In genomic region chr4:152628111-152628510, GRCm38 (mm10) we compare ENCODE assay signal across 14 mouse cellular contexts.
DNase-seq lines count a peak whose midpoint lies in the region; ATAC-seq lines count a peak whose summit lies in the region.
"Had no signal": no experiment of that assay in that cellular context is flagged by ENCODE, and none has a peak within 500 bp of the region (broad histone marks: within the 10 kb centered on the region; RNA-seq: fewer than 3 reads in every experiment).

No protein-coding gene starts in this region.

- no peaks in the 10 kb centered on the region for H3K36me3 ChIP-seq in forebrain, embryonic 13.5 days (ENCODE audit: poor library complexity, severe bottlenecking)
- no peaks in the 10 kb centered on the region for H3K36me3 ChIP-seq in forebrain, embryonic 12.5 days (replicated peaks)
- H3K36me3 ChIP-seq: heart, embryonic 15.5 days; hindbrain, embryonic 10.5 days had no signal

- H3K4me3 ChIP-seq in forebrain, embryonic 13.5 days = no peak overlapping the region
- no peak overlapping the region for H3K4me3 ChIP-seq in forebrain, embryonic 12.5 days (replicated peaks)
- H3K4me3 ChIP-seq: gastrocnemius, adult 2 months; heart, embryonic 15.5 days; hindbrain, embryonic 10.5 days had no signal

- no peak for ATAC-seq in forebrain, embryonic 13.5 days
- no peak for ATAC-seq in forebrain, embryonic 12.5 days (ENCODE audit: low FRiP score)

- no peaks in the 10 kb centered on the region for H3K9me3 ChIP-seq in forebrain, embryonic 13.5 days (replicated peaks)
- no peaks in the 10 kb centered on the region for H3K9me3 ChIP-seq in forebrain, embryonic 12.5 days
- H3K9me3 ChIP-seq: heart, embryonic 15.5 days; hindbrain, embryonic 10.5 days had no signal

- peaks cover 33% of the 10 kb centered on the region for H3K4me1 ChIP-seq in forebrain, embryonic 13.5 days
- H3K4me1 ChIP-seq in forebrain, embryonic 12.5 days = peaks cover 31% of the 10 kb centered on the region

- no peak overlapping the region for H3K9ac ChIP-seq in forebrain, embryonic 13.5 days
- no peak overlapping the region for H3K9ac ChIP-seq in forebrain, embryonic 12.5 days
- H3K9ac ChIP-seq: heart, embryonic 15.5 days had no signal

- no peak overlapping the region for H3K4me2 ChIP-seq in forebrain, embryonic 13.5 days
- H3K4me2 ChIP-seq in forebrain, embryonic 12.5 days = no peak overlapping the region
- H3K4me2 ChIP-seq: heart, embryonic 15.5 days had no signal

- peak; percentile 27 to 38 for DNase-seq in right cerebral cortex, adult 2 months (ENCODE audit: low spot score in 2 of 2)
- DNase-seq in right cerebral cortex, adult 18-20 months = no peak
- DNase-seq in layer of hippocampus, adult 8-10 months (ENCODE audit: low spot score in 2 of 2) = peak; percentile 77 to 80
- DNase-seq in gastrocnemius, adult 18-20 months (ENCODE audit: low spot score) = no peak
- no peak for DNase-seq in adipocyte (ENCODE audit: low spot score)
- no peak for DNase-seq in right cerebral cortex, postnatal 25 days
- DNase-seq: cerebellum, adult 11-12 months; gastrocnemius, adult 2 months; heart, adult 18-20 months; lung, adult 2 months had no signal

- WGBS in forebrain, embryonic 13.5 days = 86% methylated on average over 4 of the region's 4 CpGs
- 89% methylated on average over 4 of the region's 4 CpGs for WGBS in forebrain, embryonic 12.5 days

- H3K27ac ChIP-seq in forebrain, embryonic 13.5 days = 0 out of 2 replicates have a peak overlapping the region, but pooled peaks have one; percentile 20
- H3K27ac ChIP-seq in forebrain, embryonic 12.5 days = no peak overlapping the region
- H3K27ac ChIP-seq: gastrocnemius, adult 2 months; heart, embryonic 15.5 days; hindbrain, embryonic 10.5 days had no signal

- no peaks in the 10 kb centered on the region; the same call in 1 of the 2 replicates for H3K27me3 ChIP-seq in forebrain, embryonic 13.5 days
- H3K27me3 ChIP-seq in forebrain, embryonic 12.5 days = peaks cover 15% of the 10 kb centered on the region

Comparison
In these comparisons a context has a peak if more than half of its experiments do, and no peak if none do; other contexts are left out.
1. DNase-seq: peak in right cerebral cortex, adult 2 months (2 of 2) and layer of hippocampus, adult 8-10 months (2 of 2); none in right cerebral cortex, adult 18-20 months (single experiment), gastrocnemius, adult 18-20 months (single experiment), adipocyte (single experiment) and right cerebral cortex, postnatal 25 days (single experiment).